Mouse (Mus musculus) MEL (cell line): ENCODE results near the gene Gcg. TPM values are rescaled to one million over a fixed set of nuclear protein-coding genes. Genes with fewer than 3 reads are reported as not detected.

ENCODE experiments used
- DNase-seq: peaks from one replicate; pipeline ENCODE4 v3.0.0; 2011; ENCODE audit warnings: low read depth, low spot score
- H3K27ac ChIP-seq: 2 replicates; pipeline ENCODE4 v1.5.1; 2012; ENCODE audit warnings: low read depth, mild to moderate bottlenecking, control low read depth, low read length, moderate library complexity; ENCODE audit not compliant: control insufficient read depth
- H3K27me3 ChIP-seq, 2 experiments: fragments of 150-350 bp in 1 of 2; sonication (generic) in 1 of 2; 2 replicates each; pipeline ENCODE4 v1.6.1; 2012; ENCODE audit warnings: low read length in 2 of 2, mild to moderate bottlenecking in 2 of 2, improper control_type of control experiment in 1 of 2, moderate library complexity in 1 of 2; ENCODE audit not compliant: insufficient read depth in 2 of 2, control insufficient read depth in 1 of 2
- H3K36me3 ChIP-seq, 2 experiments: 2 replicates each; pipeline ENCODE4 v1.6.1; 2012 to 2014; ENCODE audit warnings: low read length in 2 of 2, improper control_type of control experiment in 1 of 2, inconsistent platforms in 1 of 2, mild to moderate bottlenecking in 1 of 2; ENCODE audit not compliant: insufficient read depth in 2 of 2, control insufficient read depth in 1 of 2
- H3K4me1 ChIP-seq, 2 experiments: fragments of 150-350 bp in 1 of 2; sonication (generic) in 1 of 2; 2 replicates each; pipeline ENCODE4 v1.6.1; 2012; ENCODE audit warnings: low read length in 2 of 2, improper control_type of control experiment in 1 of 2, mild to moderate bottlenecking in 1 of 2; ENCODE audit not compliant: insufficient read depth in 2 of 2, control insufficient read depth in 1 of 2
- H3K4me3 ChIP-seq, 2 experiments: fragments of 150-350 bp in 1 of 2; sonication (generic) in 1 of 2; 2 replicates each; pipeline ENCODE4 v1.5.1; 2012; ENCODE audit warnings: low read depth in 2 of 2, low read length in 2 of 2, mild to moderate bottlenecking in 2 of 2, moderate library complexity in 2 of 2, control low read depth in 1 of 2, improper control_type of control experiment in 1 of 2; ENCODE audit not compliant: control insufficient read depth in 1 of 2, insufficient read depth in 1 of 2
- H3K79me2 ChIP-seq: 2 replicates; pipeline ENCODE4 v1.6.1; 2012; ENCODE audit warnings: mild to moderate bottlenecking, low read length, moderate library complexity; ENCODE audit not compliant: control insufficient read depth, poor library complexity, insufficient read depth
- H3K9ac ChIP-seq: 2 replicates; pipeline ENCODE4 v1.6.1; 2012; ENCODE audit warnings: low read depth, mild to moderate bottlenecking, control low read depth, low read length, moderate library complexity; ENCODE audit not compliant: control insufficient read depth, poor library complexity, severe bottlenecking
- H3K9me3 ChIP-seq: fragments of 150-350 bp; sonication (generic); replicated peaks from 2 replicates; pipeline ENCODE4 v1.6.1; 2012; ENCODE audit warnings: mild to moderate bottlenecking, low read length, improper control_type of control experiment, moderate library complexity; ENCODE audit not compliant: insufficient read depth
- E2F4 ChIP-seq: IDR thresholded peaks from 2 replicates; pipeline ENCODE4 v1.6.1; 2011; ENCODE audit warnings: low read depth, low read length, improper control_type of control experiment, borderline replicate concordance
- EP300 ChIP-seq, 2 experiments: IDR thresholded peaks; 2 replicates each; pipeline ENCODE4 v1.6.1; 2011; ENCODE audit warnings: improper control_type of control experiment in 2 of 2, low read length in 2 of 2, low read depth in 1 of 2, mild to moderate bottlenecking in 1 of 2
- GABPA ChIP-seq: IDR thresholded peaks from 2 replicates; pipeline ENCODE4 v1.6.1; 2012; ENCODE audit warnings: low read depth, mild to moderate bottlenecking, inconsistent platforms, low read length, improper control_type of control experiment, moderate library complexity
- GATA1 ChIP-seq: IDR thresholded peaks from 2 replicates; pipeline ENCODE4 v1.6.1; 2011; ENCODE audit warnings: low read depth, low read length, improper control_type of control experiment
- KAT2A ChIP-seq: conservative IDR thresholded peaks from 2 replicates; pipeline ENCODE4 v1.6.1; 2012; ENCODE audit warnings: low read depth, low read length, improper control_type of control experiment, inconsistent platforms
- MAX ChIP-seq: IDR thresholded peaks from 2 replicates; pipeline ENCODE4 v1.6.1; 2011; ENCODE audit warnings: low read length, improper control_type of control experiment
- NELFE ChIP-seq: IDR thresholded peaks from 2 replicates; pipeline ENCODE4 v1.6.1; 2011; ENCODE audit warnings: low read depth, low read length, improper control_type of control experiment
- NRF1 ChIP-seq: IDR thresholded peaks from 2 replicates; pipeline ENCODE4 v1.6.1; 2014; ENCODE audit warnings: low read depth, mild to moderate bottlenecking, inconsistent platforms, low read length, improper control_type of control experiment, moderate library complexity; ENCODE audit not compliant: poor library complexity, insufficient read depth, severe bottlenecking
- RAD21 ChIP-seq: IDR thresholded peaks from 2 replicates; pipeline ENCODE4 v1.6.1; 2011; ENCODE audit warnings: mild to moderate bottlenecking, low read depth, low read length, improper control_type of control experiment
- RCOR1 ChIP-seq: IDR thresholded peaks from 2 replicates; pipeline ENCODE4 v1.6.1; 2012; ENCODE audit warnings: low read depth, mild to moderate bottlenecking, inconsistent platforms, low read length, improper control_type of control experiment
- SIN3A ChIP-seq: IDR thresholded peaks from 2 replicates; pipeline ENCODE4 v1.6.1; 2012; ENCODE audit warnings: low read length, improper control_type of control experiment, inconsistent platforms
- SMC3 ChIP-seq: IDR thresholded peaks from 2 replicates; pipeline ENCODE4 v1.6.1; 2011; ENCODE audit warnings: low read depth, low read length, improper control_type of control experiment
- TCF12 ChIP-seq: IDR thresholded peaks from 2 replicates; pipeline ENCODE4 v1.6.1; 2014; ENCODE audit warnings: low read depth, mild to moderate bottlenecking, inconsistent platforms, low read length, improper control_type of control experiment, moderate library complexity
- UBTF ChIP-seq: IDR thresholded peaks from 2 replicates; pipeline ENCODE4 v1.6.1; 2012; ENCODE audit warnings: low read depth, mild to moderate bottlenecking, inconsistent platforms, low read length, improper control_type of control experiment, moderate library complexity, borderline replicate concordance; ENCODE audit not compliant: insufficient read depth
- USF1 ChIP-seq: IDR thresholded peaks from 2 replicates; pipeline ENCODE4 v1.6.1; 2014; ENCODE audit warnings: low read depth, mild to moderate bottlenecking, inconsistent platforms, low read length, improper control_type of control experiment, moderate library complexity
- ZKSCAN1 ChIP-seq: IDR thresholded peaks from 2 replicates; pipeline ENCODE4 v1.6.1; 2012; ENCODE audit warnings: low read depth, mild to moderate bottlenecking, inconsistent platforms, low read length, improper control_type of control experiment, moderate library complexity
- polyA plus RNA-seq, 2 experiments: library from polyadenylated mRNA; stranded (reverse) in 1 of 2; unstranded in 1 of 2; fragments of >175 nt in 1 of 2; fragments of >200 nt in 1 of 2; gene quantifications; 2 replicates each; pipeline versions ENCODE4 v1.2.1 to v1.2.4; 2012; ENCODE audit warnings: low replicate concordance in 2 of 2, low read depth in 1 of 2; ENCODE audit not compliant: insufficient read length in 2 of 2, insufficient read depth in 1 of 2, missing spikeins in 1 of 2
- total RNA-seq: library from RNA; depleted of rRNA; stranded (reverse); fragments of 300-350 nt; gene quantifications from 2 replicates; pipeline ENCODE4 v1.2.3, GENCODE M21; 2012

Gcg gene
- total and polyA plus RNA-seq, 3 experiments: not detected

GRCm38 (mm10) chr2:62463287-62463686 is 20.2 kb downstream of the Gcg start:
- H3K27me3 ChIP-seq: no peaks in the 10 kb centered on the region
- TF ChIP-seq RAD21 (no peak), NELFE (no peak), MAX (no peak), SIN3A (no peak), UBTF (no peak), GABPA (no peak), ZKSCAN1 (no peak), TCF12 (no peak), NRF1 (no peak), SMC3 (no peak)
- TF ChIP-seq, all 39 proteins: peak for 0
- Histone ChIP-seq H3K4me3 (no peak overlapping the region), H3K79me2 (no peaks in the 10 kb centered on the region), H3K9me3 (no peaks in the 10 kb centered on the region), H3K4me1 (peaks cover 0 to 12% of the 10 kb centered on the region in 2 experiments; a peak in 3 of 4 replicates), H3K27ac (no peak overlapping the region), H3K9ac (no peak overlapping the region), H3K36me3 (peaks cover 0 to 8% of the 10 kb centered on the region in 2 experiments; a peak in 2 of 4 replicates)
- DNase-seq: no peak

DNA sequence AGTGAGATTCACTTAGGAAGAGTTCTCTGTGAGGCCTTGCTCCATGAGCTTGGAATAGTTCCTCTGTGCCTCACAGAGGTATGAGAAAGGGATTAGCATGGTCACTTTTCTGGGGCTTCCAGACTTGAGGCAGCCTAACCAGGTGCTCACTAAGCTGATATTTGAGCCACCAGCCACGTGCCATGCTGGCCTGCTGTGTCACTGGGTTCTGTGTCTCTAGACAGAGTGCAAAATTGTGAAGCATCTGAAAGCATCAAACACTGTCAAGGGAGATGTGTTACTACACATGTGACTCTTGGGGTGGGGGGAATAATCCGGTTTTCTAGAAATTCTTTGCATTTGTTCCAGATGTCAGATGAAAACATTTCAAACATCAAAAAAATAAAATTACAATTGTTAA is 21.3 kb downstream of the Gcg start:
- Histone ChIP-seq H3K79me2 (no peaks in the 10 kb centered on the region), H3K27ac (no peak overlapping the region)

More for the DNA sequence above, 21.3 kb downstream of the Gcg start:
- no peak overlapping the region for H3K9ac ChIP-seq
- TF ChIP-seq E2F4 (no peak), KAT2A (no peak), NELFE (no peak), ZKSCAN1 (no peak), RCOR1 (no peak), USF1 (no peak), GATA1 (no peak), GABPA (no peak), EP300 (IDR thresholded peaks at IDR 0.05; ENCODE audit: low read depth in 1 of 2, low read length in 2 of 2) (no peak), SMC3 (no peak), TCF12 (no peak), NRF1 (no peak)
- TF ChIP-seq, all 39 proteins: peak for 0
- peaks cover 6 to 12% of the 10 kb centered on the region in 2 experiments for H3K4me1 ChIP-seq
- no peak for DNase-seq
- peaks cover 0 to 8% of the 10 kb centered on the region in 2 experiments; a peak in 2 of 4 replicates for H3K36me3 ChIP-seq
- H3K9me3 ChIP-seq: no peaks in the 10 kb centered on the region
- no peak overlapping the region for H3K4me3 ChIP-seq
- H3K27me3 ChIP-seq: no peaks in the 10 kb centered on the region
